Mouse (Mus musculus) adipose tissue, adult 10 weeks (tissue): Measurements from ENCODE around the gene Rdh7. TPM values are rescaled to one million over a fixed set of nuclear protein-coding genes. Genes with fewer than 3 reads are reported as not detected.

ENCODE experiments used
- polyA plus RNA-seq: library from polyadenylated mRNA; stranded (reverse); fragments of 350-450 nt; fragmentation: Illumina TruSeq; extraction: RNeasy Lipid Tissue Mini Kit (QIAGEN cat#74804); gene quantifications from one replicate; pipeline ENCODE4 v1.2.3, GENCODE M21; 2014; ENCODE audit warnings: low read depth, low replicate concordance

The Rdh7 gene
- 0.42 TPM for polyA plus RNA-seq

GRCm38 (mm10) chr10:127888605-127889004, at the start of gene Rdh7:
Gene Rdh7 (minus strand): TSS chr10:127888817.

GRCm38 (mm10) chr10:127898218-127898617, 9.6 kb upstream of the Rdh7 start, which contains the start of gene Sdr9c7:
Gene Sdr9c7 (plus strand): TSS chr10:127898518.

GRCm38 (mm10) chr10:127866232-127866631, 22.4 kb downstream of the Rdh7 start, which contains the start of gene Rdh16f2:
Gene Rdh16f2 (plus strand): TSS chr10:127866474.

GRCm38 (mm10) chr10:127849628-127850027, 39.0 kb downstream of the Rdh7 start, which contains the start of gene Rdh19:
Gene Rdh19 (plus strand): TSS chr10:127849928.

Other genes with a start within 250 kb of the Rdh7 start
- 62.2 TPM for gene Stat6, start 245.8 kb downstream of the Rdh7 start, polyA plus RNA-seq
- gene Nemp1, start 221.9 kb downstream of the Rdh7 start, polyA plus RNA-seq: 9.3 TPM
- gene Nab2, start 220.2 kb downstream of the Rdh7 start, polyA plus RNA-seq: 29.3 TPM
- gene Myo1a, start 183.6 kb downstream of the Rdh7 start, polyA plus RNA-seq: 0.57 TPM
- gene Tac2, start 164.3 kb downstream of the Rdh7 start, polyA plus RNA-seq: 2.5 TPM
- 8.4 TPM for gene Zbtb39, start 149.3 kb downstream of the Rdh7 start, polyA plus RNA-seq
- gene Gpr182, start 137.1 kb downstream of the Rdh7 start, polyA plus RNA-seq: 2.6 TPM
- 1.0 TPM for gene Rdh1, start 129.1 kb downstream of the Rdh7 start, polyA plus RNA-seq
- 1.6 TPM for gene Rdh16f1, start 129.0 kb downstream of the Rdh7 start, polyA plus RNA-seq
- not detected for gene Rdh9, start 112.4 kb downstream of the Rdh7 start, polyA plus RNA-seq
- 5.6 TPM for gene Rdh16, start 87.7 kb downstream of the Rdh7 start, polyA plus RNA-seq
- not detected for gene Rdh19, start 38.9 kb downstream of the Rdh7 start, polyA plus RNA-seq
- not detected for gene Rdh16f2, start 22.3 kb downstream of the Rdh7 start, polyA plus RNA-seq
- gene Sdr9c7, start 9.7 kb upstream of the Rdh7 start, polyA plus RNA-seq: not detected
- gene Hsd17b6, start 118.8 kb upstream of the Rdh7 start, polyA plus RNA-seq: not detected
- 7.3 TPM for gene Prim1, start 126.4 kb upstream of the Rdh7 start, polyA plus RNA-seq
- gene Naca, start 146.8 kb upstream of the Rdh7 start, polyA plus RNA-seq: 744 TPM
- gene Ptges3, start 170.1 kb upstream of the Rdh7 start, polyA plus RNA-seq: 84.8 TPM
- gene Atp5b, start 194.5 kb upstream of the Rdh7 start, polyA plus RNA-seq: 972 TPM
- 33.2 TPM for gene Baz2a, start 202.8 kb upstream of the Rdh7 start, polyA plus RNA-seq